18 mouse cellular contexts compared by ENCODE assay signal in genomic region chr2:121809126-121809525, GRCm38 (mm10). TPM values are rescaled to one million over a fixed set of nuclear protein-coding genes. Genes with fewer than 3 reads are reported as not detected.
DNase-seq lines count a peak whose midpoint lies in the region; ATAC-seq lines count a peak whose summit lies in the region.
"Had no signal": no experiment of that assay in that cellular context is flagged by ENCODE, and none has a peak within 500 bp of the region (broad histone marks: within the 10 kb centered on the region; RNA-seq: fewer than 3 reads in every experiment).

No protein-coding gene starts in this region.

- no peaks in the 10 kb centered on the region for H3K36me3 ChIP-seq in midbrain, embryonic 11.5 days (ENCODE audit: control insufficient read depth, insufficient read depth, low read length)
- no peaks in the 10 kb centered on the region for H3K36me3 ChIP-seq in midbrain, embryonic 15.5 days (replicated peaks)
- H3K36me3 ChIP-seq: G1E had no signal

- no peak overlapping the region for H3K27ac ChIP-seq in midbrain, embryonic 11.5 days (ENCODE audit: low read depth, low read length)
- H3K27ac ChIP-seq in midbrain, embryonic 15.5 days, result no peak overlapping the region

- no peaks in the 10 kb centered on the region for H3K9me3 ChIP-seq in midbrain, embryonic 11.5 days (ENCODE audit: control insufficient read depth, low read length)
- H3K9me3 ChIP-seq in midbrain, embryonic 15.5 days, result no peaks in the 10 kb centered on the region
- H3K9me3 ChIP-seq: G1E had no signal

- H3K4me2 ChIP-seq in midbrain, embryonic 11.5 days, result no peak overlapping the region
- H3K4me2 ChIP-seq in midbrain, embryonic 15.5 days, result no peak overlapping the region

- no peak for ATAC-seq in midbrain, embryonic 11.5 days (ENCODE audit: low FRiP score)
- ATAC-seq in midbrain, embryonic 15.5 days (replicated peaks), result no peak
- ATAC-seq: activated CD4-positive, CD25-positive, alpha-beta regulatory T cell, adult 4 months; CD4-positive, CD25-positive, alpha-beta regulatory T cell, adult 4 months; Patski had no signal

- WGBS in midbrain, embryonic 11.5 days, result 83% methylated on average over 3 of the region's 3 CpGs
- 85% methylated on average over 3 of the region's 3 CpGs for WGBS in midbrain, embryonic 15.5 days

- H3K4me1 ChIP-seq in midbrain, embryonic 11.5 days (ENCODE audit: control insufficient read depth, insufficient read depth, low read length), result peaks cover 3% of the 10 kb centered on the region; the same call in 1 of the 2 replicates
- H3K4me1 ChIP-seq in midbrain, embryonic 15.5 days, result peaks cover 5% of the 10 kb centered on the region

- peaks cover 2% of the 10 kb centered on the region; the same call in 1 of the 2 replicates for H3K27me3 ChIP-seq in midbrain, embryonic 11.5 days (ENCODE audit: control insufficient read depth, insufficient read depth, low read length)
- H3K27me3 ChIP-seq in midbrain, embryonic 15.5 days (replicated peaks), result no peaks in the 10 kb centered on the region; the same call in 1 of the 2 replicates

- no peak overlapping the region for H3K4me3 ChIP-seq in midbrain, embryonic 11.5 days (ENCODE audit: low read depth, low read length)
- no peak overlapping the region for H3K4me3 ChIP-seq in midbrain, embryonic 15.5 days

- peak; percentile 66 for DNase-seq in heart, adult 11 months
- DNase-seq in heart, adult 9 months (ENCODE audit: low spot score in 2 of 2), result no peak
- peak; percentile 80 for DNase-seq in midbrain, embryonic 11.5 days (ENCODE audit: low spot score, missing footprints)
- DNase-seq: adrenal gland, adult 2 months; adrenal gland, adult 8-10 months; adrenal gland, postnatal 10 days; adrenal gland, postnatal 14 days; adrenal gland, postnatal 25 days; adrenal gland, postnatal 36 days; B cell, adult 2 months; cerebellum, adult 11 months; cerebellum, adult 11-12 months; cerebellum, adult 18-20 months had no signal

- no peak overlapping the region for H3K9ac ChIP-seq in midbrain, embryonic 11.5 days (ENCODE audit: low read length)
- H3K9ac ChIP-seq in midbrain, embryonic 15.5 days, result no peak overlapping the region

RNA-seq across cellular contexts. Expression of gene Frmd5, which starts 2.2 kb away (rescaled TPM):
- 12.7 and 14.6 TPM in 2 replicates for polyA plus RNA-seq in midbrain, embryonic 11.5 days (2014; fragmentation: Nextera tagmentation; extraction: Ambion mirVana)
- 30.7 and 33.9 TPM in 2 replicates for polyA plus RNA-seq in midbrain, embryonic 15.5 days (2015; fragmentation: Nextera tagmentation; extraction: Ambion mirVana)

RNA-seq across cellular contexts. Expression of gene Casc4, which starts 57.6 kb away (rescaled TPM):
- polyA plus RNA-seq in midbrain, embryonic 11.5 days (2014; fragmentation: Nextera tagmentation; extraction: Ambion mirVana), result 17.2 and 22.4 TPM in 2 replicates
- 27.5 and 33.1 TPM in 2 replicates for polyA plus RNA-seq in midbrain, embryonic 15.5 days (2015; fragmentation: Nextera tagmentation; extraction: Ambion mirVana)

Comparison
In these comparisons a context has a peak if more than half of its experiments do, and no peak if none do; other contexts are left out.
1. DNase-seq: peak in heart, adult 11 months (single experiment) and midbrain, embryonic 11.5 days (single experiment); none in heart, adult 9 months (0 of 2).